Mouse (Mus musculus): ENCODE measurements around the gene Nup210. TPM values are rescaled to one million over a fixed set of nuclear protein-coding genes. Genes with fewer than 3 reads are reported as not detected.

Nup210 gene
- polyA plus RNA-seq, 2 experiments: 12.6 to 18.9 TPM

GRCm38 (mm10) chr6:90996181-90996580 is 120.4 kb downstream of the Nup210 start:
- no peaks in the 10 kb centered on the region for H3K36me3 ChIP-seq (ENCODE audit: control insufficient read depth, insufficient read depth, low read length)
- H3K9ac ChIP-seq (ENCODE audit: low read depth, low read length, severe bottlenecking): no peak overlapping the region
- no peaks in the 10 kb centered on the region for H3K27me3 ChIP-seq (ENCODE audit: control insufficient read depth, insufficient read depth, low read length)
- no peak overlapping the region for H3K27ac ChIP-seq (replicated peaks; ENCODE audit: low read depth, low read length)
- DNase-seq (ENCODE audit: low spot score) (no peak), ATAC-seq (ENCODE audit: low FRiP score, low read depth) (no peak)
- no peak for TF ChIP-seq POLR2A (IDR thresholded peaks at IDR 0.05; ENCODE audit: borderline replicate concordance, extremely low read depth, insufficient read depth, insufficient read length)
- WGBS: 94% methylated on average over 2 of the region's 2 CpGs
- no peaks in the 10 kb centered on the region for H3K9me3 ChIP-seq (ENCODE audit: control insufficient read depth, low read length)
- H3K4me1 ChIP-seq (ENCODE audit: control insufficient read depth, insufficient read depth, low read length): peaks cover 3% of the 10 kb centered on the region
- H3K4me2 ChIP-seq (replicated peaks; ENCODE audit: low read depth, low read length, severe bottlenecking): no peak overlapping the region
- no peak overlapping the region for H3K4me3 ChIP-seq (replicated peaks; ENCODE audit: low read length)

- H3K36me3 ChIP-seq (ENCODE audit: control insufficient read depth, insufficient read depth, low read length): no peaks in the 10 kb centered on the region
- H3K4me2 ChIP-seq (replicated peaks; ENCODE audit: low read depth, low read length, severe bottlenecking): peak within 1 kb of the TSS; percentile 99
- peak within 1 kb of the TSS; percentile 69 for H3K9ac ChIP-seq (ENCODE audit: low read depth, low read length, severe bottlenecking)
- 3% methylated on average over 19 of the region's 39 CpGs for WGBS
- H3K4me1 ChIP-seq (ENCODE audit: control insufficient read depth, insufficient read depth, low read length): peaks cover 3% of the 10 kb centered on the region; the same call in 1 of the 2 replicates
- TF ChIP-seq POLR2A (IDR thresholded peaks at IDR 0.05; ENCODE audit: borderline replicate concordance, extremely low read depth, insufficient read depth, insufficient read length): no peak
- H3K4me3 ChIP-seq (replicated peaks; ENCODE audit: low read length): peak within 1 kb of the TSS; percentile 67
- peak within 1 kb of the TSS; percentile 48; the same call in 1 of the 2 replicates for H3K27ac ChIP-seq (replicated peaks; ENCODE audit: low read depth, low read length)
- DNase-seq (ENCODE audit: low spot score): peak; percentile 99
- peak; percentile 95 for ATAC-seq (ENCODE audit: low FRiP score, low read depth)
- no peaks in the 10 kb centered on the region for H3K27me3 ChIP-seq (ENCODE audit: control insufficient read depth, insufficient read depth, low read length)
- peaks cover 3% of the 10 kb centered on the region; the same call in 1 of the 2 replicates for H3K9me3 ChIP-seq (ENCODE audit: control insufficient read depth, low read length)
Measured at GRCm38 (mm10) chr6:90988648-90989317, 127.8 kb downstream of the Nup210 start, which contains the start of gene Iqsec1. Iqsec1 (minus strand) TSS chr6:90988685.

GRCm38 (mm10) chr6:90988299-90988625 is 128.4 kb downstream of the Nup210 start:
- H3K4me2 ChIP-seq (replicated peaks; ENCODE audit: low read depth, low read length, severe bottlenecking): peak overlapping the region; percentile 99
- H3K36me3 ChIP-seq (ENCODE audit: control insufficient read depth, insufficient read depth, low read length): no peaks in the 10 kb centered on the region
- WGBS: 0% methylated on average over 1 of the region's 59 CpGs
- H3K27me3 ChIP-seq (ENCODE audit: control insufficient read depth, insufficient read depth, low read length): no peaks in the 10 kb centered on the region
- DNase-seq (ENCODE audit: low spot score): no peak
- H3K9me3 ChIP-seq (ENCODE audit: control insufficient read depth, low read length): peaks cover 3% of the 10 kb centered on the region; the same call in 1 of the 2 replicates
- H3K27ac ChIP-seq (replicated peaks; ENCODE audit: low read depth, low read length): peak overlapping the region; percentile 48; the same call in 1 of the 2 replicates
- peak overlapping the region; percentile 69 for H3K9ac ChIP-seq (ENCODE audit: low read depth, low read length, severe bottlenecking)
- H3K4me3 ChIP-seq (replicated peaks; ENCODE audit: low read length): peak overlapping the region; percentile 67
- ATAC-seq (ENCODE audit: low FRiP score, low read depth): peak; percentile 38
- peaks cover 3% of the 10 kb centered on the region; the same call in 1 of the 2 replicates for H3K4me1 ChIP-seq (ENCODE audit: control insufficient read depth, insufficient read depth, low read length)
- no peak for TF ChIP-seq POLR2A (IDR thresholded peaks at IDR 0.05; ENCODE audit: borderline replicate concordance, extremely low read depth, insufficient read depth, insufficient read length)

DNA sequence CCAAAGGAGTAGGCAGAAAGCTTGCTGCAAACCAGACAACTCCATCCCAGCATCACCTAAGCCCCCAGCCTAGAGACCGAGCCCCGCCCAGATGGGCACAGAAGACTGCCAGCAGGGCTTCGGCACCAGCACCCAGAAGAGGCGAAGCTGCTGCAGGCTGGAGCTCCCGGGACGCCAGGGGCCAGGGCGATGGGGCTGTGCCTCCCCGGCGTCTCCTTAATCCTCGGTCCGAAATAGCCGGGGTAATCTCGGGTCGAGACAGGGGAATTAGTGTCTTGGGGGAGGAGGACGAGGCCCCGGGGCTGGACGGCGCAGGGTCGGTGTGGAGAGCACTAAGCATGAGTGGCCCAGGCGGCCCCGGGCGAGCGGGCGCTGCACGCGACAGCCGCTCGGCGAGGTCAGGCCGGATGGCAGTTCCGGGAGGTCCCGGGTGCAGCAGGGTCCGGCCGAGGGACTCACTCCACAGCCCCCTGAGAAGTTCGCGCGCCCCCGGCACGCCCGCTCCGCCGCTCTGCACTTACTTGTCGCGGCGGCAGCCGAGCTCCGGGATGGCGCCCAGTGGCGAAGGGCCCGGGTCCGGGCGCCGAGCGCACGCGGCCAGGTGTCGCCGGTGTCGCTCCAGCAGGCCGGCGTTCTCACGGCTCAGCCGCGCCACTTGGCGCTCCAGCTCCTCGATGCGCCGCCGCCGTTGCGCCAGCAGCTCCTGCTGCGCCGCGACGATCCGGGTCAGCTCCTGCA is 128.9 kb downstream of the Nup210 start:
- under 1% methylated on average over 48 of the region's 76 CpGs for WGBS
- DNase-seq (ENCODE audit: low spot score): no peak
- TF ChIP-seq POLR2A (IDR thresholded peaks at IDR 0.05; ENCODE audit: borderline replicate concordance, extremely low read depth, insufficient read depth, insufficient read length): no peak

DNA sequence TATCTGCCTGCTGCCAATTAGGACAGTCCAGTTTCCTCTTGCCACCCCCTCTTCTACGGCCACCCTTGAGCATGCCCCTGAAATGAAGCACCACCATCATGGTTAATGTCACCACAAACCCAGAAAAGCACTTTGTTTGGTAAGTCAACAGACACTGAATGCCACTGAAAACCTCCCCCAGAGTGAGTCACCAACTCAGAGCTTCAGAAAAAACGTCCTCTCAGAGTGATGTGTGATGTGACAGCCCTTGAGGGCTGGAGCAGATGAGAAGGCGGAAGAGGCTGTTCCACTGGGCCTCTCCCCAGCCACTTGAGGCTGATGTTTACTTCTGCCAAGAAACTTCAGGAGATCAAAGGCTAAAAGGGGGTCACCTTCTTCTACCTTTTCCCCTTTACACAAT is 132.5 kb downstream of the Nup210 start:
- Histone ChIP-seq H3K4me2 (replicated peaks; ENCODE audit: low read depth, low read length, severe bottlenecking) (no peak overlapping the region), H3K27me3 (ENCODE audit: control insufficient read depth, insufficient read depth, low read length) (no peaks in the 10 kb centered on the region), H3K9me3 (ENCODE audit: control insufficient read depth, low read length) (no peaks in the 10 kb centered on the region), H3K4me1 (ENCODE audit: control insufficient read depth, insufficient read depth, low read length) (peaks cover 3% of the 10 kb centered on the region; the same call in 1 of the 2 replicates), H3K9ac (ENCODE audit: low read depth, low read length, severe bottlenecking) (no peak overlapping the region), H3K27ac (replicated peaks; ENCODE audit: low read depth, low read length) (no peak overlapping the region), H3K4me3 (replicated peaks; ENCODE audit: low read length) (no peak overlapping the region), H3K36me3 (ENCODE audit: control insufficient read depth, insufficient read depth, low read length) (no peaks in the 10 kb centered on the region)
- ATAC-seq (ENCODE audit: low FRiP score, low read depth) (no peak), DNase-seq (ENCODE audit: low spot score) (no peak)
- 46% methylated on average over 3 of the region's 3 CpGs for WGBS
- no peak for TF ChIP-seq POLR2A (IDR thresholded peaks at IDR 0.05; ENCODE audit: borderline replicate concordance, extremely low read depth, insufficient read depth, insufficient read length)

More for the DNA sequence above, 128.9 kb downstream of the Nup210 start:
- Histone ChIP-seq H3K4me2 (replicated peaks; ENCODE audit: low read depth, low read length, severe bottlenecking) (peak overlapping the region; percentile 99), H3K36me3 (ENCODE audit: control insufficient read depth, insufficient read depth, low read length) (no peaks in the 10 kb centered on the region), H3K9me3 (ENCODE audit: control insufficient read depth, low read length) (peaks cover 3% of the 10 kb centered on the region; the same call in 1 of the 2 replicates), H3K4me1 (ENCODE audit: control insufficient read depth, insufficient read depth, low read length) (peaks cover 3% of the 10 kb centered on the region; the same call in 1 of the 2 replicates), H3K4me3 (replicated peaks; ENCODE audit: low read length) (peak overlapping the region; percentile 67), H3K9ac (ENCODE audit: low read depth, low read length, severe bottlenecking) (peak overlapping the region; percentile 69), H3K27me3 (ENCODE audit: control insufficient read depth, insufficient read depth, low read length) (no peaks in the 10 kb centered on the region), H3K27ac (replicated peaks; ENCODE audit: low read depth, low read length) (peak overlapping the region; percentile 48; the same call in 1 of the 2 replicates)
- no peak for ATAC-seq (ENCODE audit: low FRiP score, low read depth)

Data from limb, embryonic 14.5 days (tissue).